Mouse (Mus musculus): ENCODE results near the gene Col4a4. TPM values are rescaled to one million over a fixed set of nuclear protein-coding genes. Genes with fewer than 3 reads are reported as not detected.

Gene Col4a4
- polyA plus RNA-seq, 1 experiment: not detected

DNA sequence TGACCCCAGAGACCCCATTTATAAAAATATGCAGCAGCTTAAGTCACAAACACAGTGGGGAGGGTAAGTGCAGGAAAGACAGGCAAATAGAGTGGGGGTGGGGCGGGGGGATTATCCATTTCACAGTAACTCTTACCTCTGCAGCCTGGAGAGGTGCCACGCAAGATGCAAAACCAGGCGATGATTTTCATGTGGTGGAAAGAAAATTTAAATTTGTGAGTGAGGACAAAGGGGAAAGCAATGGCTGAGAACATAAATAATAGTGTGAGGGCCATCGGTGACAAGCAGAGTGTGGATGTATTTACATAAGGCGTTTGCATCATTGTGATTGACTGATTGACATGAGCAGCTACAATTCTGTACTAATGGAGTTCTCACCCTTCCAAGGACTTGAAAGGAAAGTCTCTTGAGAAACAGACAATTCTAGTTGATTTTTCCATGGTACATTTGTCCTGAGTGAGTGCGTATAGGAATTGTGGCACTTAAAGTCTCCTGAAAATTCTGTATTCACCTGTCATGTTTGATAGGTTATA, 121.3 kb downstream of the Col4a4 start:
- Histone ChIP-seq H3K4me1 (ENCODE audit: control insufficient read depth, insufficient read depth, low read length) (peaks cover 6% of the 10 kb centered on the region; the same call in 1 of the 2 replicates), H3K27ac (ENCODE audit: insufficient read depth, low read depth, low read length) (no peak overlapping the region), H3K4me3 (ENCODE audit: insufficient read depth, low read length) (no peak overlapping the region)
- TF ChIP-seq CTCF (IDR thresholded peaks at IDR 0.05; ENCODE audit: low read depth, low read length): no peak
- TF ChIP-seq POLR2A (IDR thresholded peaks at IDR 0.05; ENCODE audit: borderline replicate concordance, low read depth, low read length): no peak

DNA sequence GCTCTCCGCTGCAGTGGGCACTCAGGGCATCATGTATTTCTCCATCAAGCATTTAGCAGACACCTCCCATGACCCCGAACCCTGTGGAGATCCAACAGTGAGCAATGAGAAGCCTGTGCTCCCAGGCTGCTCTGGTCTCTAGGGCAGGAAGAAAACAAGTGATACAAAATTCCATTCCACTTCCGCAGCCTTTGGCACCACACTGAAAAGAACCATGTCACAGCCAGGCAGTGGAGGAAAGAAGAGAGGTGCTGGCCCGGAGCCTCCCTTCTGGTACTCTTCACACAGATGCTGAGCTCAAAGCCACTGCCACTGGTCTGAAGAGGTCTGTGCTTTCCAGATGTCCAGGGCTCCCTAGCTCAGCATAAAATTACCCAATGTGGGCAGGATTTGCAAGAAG, 125.6 kb downstream of the Col4a4 start:
- Histone ChIP-seq H3K4me3 (ENCODE audit: insufficient read depth, low read length) (no peak overlapping the region), H3K27ac (ENCODE audit: insufficient read depth, low read depth, low read length) (no peak overlapping the region), H3K4me1 (ENCODE audit: control insufficient read depth, insufficient read depth, low read length) (no peaks in the 10 kb centered on the region)
- no peak for TF ChIP-seq POLR2A (IDR thresholded peaks at IDR 0.05; ENCODE audit: borderline replicate concordance, low read depth, low read length)
- no peak for TF ChIP-seq CTCF (IDR thresholded peaks at IDR 0.05; ENCODE audit: low read depth, low read length)

DNA sequence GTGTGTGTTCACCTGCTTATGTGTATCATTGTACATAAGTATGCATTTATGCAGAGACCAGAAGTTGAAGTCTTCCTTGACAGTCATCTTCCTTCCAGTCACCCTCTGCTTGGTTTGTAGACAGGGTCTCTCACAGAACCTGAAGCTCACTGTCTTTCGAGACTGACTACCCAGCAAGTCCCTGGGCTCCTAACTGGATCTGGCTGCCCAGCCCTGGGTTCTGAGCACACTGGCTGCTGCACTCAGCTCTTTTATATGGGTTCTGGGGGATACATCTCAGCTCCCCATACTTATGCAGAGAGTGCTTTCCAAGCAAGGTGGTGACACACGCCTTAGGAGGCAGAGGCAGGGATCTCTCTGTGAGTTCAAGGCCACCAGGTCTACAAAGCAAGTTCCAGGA, 126.7 kb downstream of the Col4a4 start:
- TF ChIP-seq POLR2A (IDR thresholded peaks at IDR 0.05; ENCODE audit: borderline replicate concordance, low read depth, low read length) (no peak), CTCF (IDR thresholded peaks at IDR 0.05; ENCODE audit: low read depth, low read length) (no peak)
- no peak overlapping the region for H3K27ac ChIP-seq (ENCODE audit: insufficient read depth, low read depth, low read length)
- no peak overlapping the region for H3K4me3 ChIP-seq (ENCODE audit: insufficient read depth, low read length)
- H3K4me1 ChIP-seq (ENCODE audit: control insufficient read depth, insufficient read depth, low read length): no peaks in the 10 kb centered on the region

DNA sequence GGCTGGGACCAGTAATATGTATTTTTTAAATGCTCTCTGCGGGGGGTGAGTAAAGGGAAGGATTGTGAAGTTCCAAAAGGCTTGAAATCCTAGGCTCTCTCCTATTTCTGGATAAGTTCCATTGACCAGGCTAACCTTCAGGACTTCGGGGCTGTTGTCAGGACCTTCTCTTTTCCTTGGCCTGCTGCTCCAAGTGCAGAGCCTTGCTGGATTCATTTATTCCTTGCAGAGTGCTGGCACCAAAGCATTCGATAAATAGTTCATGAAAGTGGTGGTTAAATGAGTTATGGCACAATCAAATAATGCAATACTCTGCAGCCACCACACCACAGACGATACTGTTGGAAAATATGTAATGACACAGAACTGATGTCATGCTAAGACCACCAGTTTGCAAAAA, 127.3 kb downstream of the Col4a4 start:
- no peaks in the 10 kb centered on the region for H3K4me1 ChIP-seq (ENCODE audit: control insufficient read depth, insufficient read depth, low read length)
- TF ChIP-seq POLR2A (IDR thresholded peaks at IDR 0.05; ENCODE audit: borderline replicate concordance, low read depth, low read length) (no peak), CTCF (IDR thresholded peaks at IDR 0.05; ENCODE audit: low read depth, low read length) (no peak)
- no peak overlapping the region for H3K27ac ChIP-seq (ENCODE audit: insufficient read depth, low read depth, low read length)
- no peak overlapping the region for H3K4me3 ChIP-seq (ENCODE audit: insufficient read depth, low read length)

DNA sequence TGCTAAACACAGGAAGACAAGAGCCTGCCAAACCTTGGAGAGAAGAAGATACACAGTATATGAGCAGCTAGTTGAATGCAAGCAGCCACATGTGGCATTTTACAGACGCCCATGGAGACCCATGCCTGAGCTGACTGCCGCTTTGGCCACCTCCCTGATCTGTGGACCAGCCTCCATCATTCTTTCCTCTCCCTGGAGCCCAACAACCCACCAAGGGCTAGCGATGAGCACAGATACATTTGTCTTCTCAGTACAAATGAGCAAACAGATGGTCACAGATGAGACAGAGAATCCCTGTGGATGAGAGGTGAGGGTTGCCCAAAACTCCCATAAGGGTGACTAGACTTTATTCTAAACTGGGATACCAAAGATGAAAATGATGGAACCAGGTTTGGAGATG, 132.6 kb downstream of the Col4a4 start:
- Histone ChIP-seq H3K4me1 (ENCODE audit: control insufficient read depth, insufficient read depth, low read length) (no peaks in the 10 kb centered on the region), H3K27ac (ENCODE audit: insufficient read depth, low read depth, low read length) (no peak overlapping the region), H3K4me3 (ENCODE audit: insufficient read depth, low read length) (no peak overlapping the region)
- TF ChIP-seq CTCF (IDR thresholded peaks at IDR 0.05; ENCODE audit: low read depth, low read length): no peak
- no peak for TF ChIP-seq POLR2A (IDR thresholded peaks at IDR 0.05; ENCODE audit: borderline replicate concordance, low read depth, low read length)

DNA sequence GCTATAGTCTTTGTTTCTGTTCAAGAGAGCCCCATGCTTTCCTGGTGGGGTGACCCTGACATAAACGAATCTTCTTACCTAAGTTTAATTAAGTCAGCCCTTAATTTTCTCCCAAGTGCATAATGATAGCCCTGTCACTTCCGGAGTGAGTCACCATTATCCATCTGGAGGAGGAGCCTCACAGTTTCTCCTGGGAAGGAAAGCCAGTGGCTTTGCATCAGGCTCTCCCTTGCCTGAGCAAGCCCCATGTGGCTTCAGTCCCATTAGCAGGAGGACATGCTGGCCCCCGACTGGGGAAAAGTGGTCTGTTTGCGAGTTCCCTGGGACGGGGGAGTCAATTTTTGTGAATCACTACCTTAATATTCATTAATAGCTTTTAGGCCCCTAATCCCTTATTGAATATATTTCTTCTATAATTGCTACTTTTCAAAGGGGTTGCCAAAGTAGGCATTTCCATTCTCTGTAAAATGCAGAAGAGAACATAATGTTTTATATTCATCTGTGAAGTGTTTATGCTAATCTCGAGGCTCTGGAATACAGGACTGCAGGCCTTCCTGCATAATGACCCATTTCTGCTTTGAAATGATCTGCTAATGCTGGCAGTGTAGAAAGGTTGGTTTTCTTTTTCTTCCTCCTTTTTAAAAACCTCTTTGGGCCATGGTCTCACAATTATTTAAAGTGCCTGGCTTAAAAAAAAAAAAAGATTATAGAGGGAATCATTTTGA, 134.6 kb downstream of the Col4a4 start:
- TF ChIP-seq CTCF (IDR thresholded peaks at IDR 0.05; ENCODE audit: low read depth, low read length) (no peak), POLR2A (IDR thresholded peaks at IDR 0.05; ENCODE audit: borderline replicate concordance, low read depth, low read length) (no peak)
- H3K4me1 ChIP-seq (ENCODE audit: control insufficient read depth, insufficient read depth, low read length): no peaks in the 10 kb centered on the region
- H3K27ac ChIP-seq (ENCODE audit: insufficient read depth, low read depth, low read length): no peak overlapping the region
- no peak overlapping the region for H3K4me3 ChIP-seq (ENCODE audit: insufficient read depth, low read length)

DNA sequence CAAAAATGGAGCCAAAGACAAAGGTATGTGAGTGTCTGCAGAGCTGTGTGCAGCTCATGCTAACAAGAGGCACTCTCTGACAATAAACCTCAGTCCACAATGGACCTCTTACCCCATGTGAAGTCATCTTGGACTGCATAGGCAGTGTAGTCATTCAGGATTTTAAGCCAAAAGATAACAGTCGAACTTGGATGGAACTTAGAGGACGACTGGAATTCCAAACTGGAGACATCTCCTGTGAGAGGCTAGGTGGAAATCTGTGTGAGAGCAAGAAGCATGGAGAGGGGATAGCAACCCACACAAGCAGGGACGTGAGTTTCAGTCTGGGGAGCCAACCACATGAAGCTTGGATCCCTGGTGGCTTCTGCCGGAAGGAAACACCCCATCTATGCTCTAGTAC, 136.8 kb downstream of the Col4a4 start:
- H3K4me1 ChIP-seq (ENCODE audit: control insufficient read depth, insufficient read depth, low read length): no peaks in the 10 kb centered on the region
- H3K4me3 ChIP-seq (ENCODE audit: insufficient read depth, low read length): no peak overlapping the region
- no peak overlapping the region for H3K27ac ChIP-seq (ENCODE audit: insufficient read depth, low read depth, low read length)
- no peak for TF ChIP-seq POLR2A (IDR thresholded peaks at IDR 0.05; ENCODE audit: borderline replicate concordance, low read depth, low read length)
- no peak for TF ChIP-seq CTCF (IDR thresholded peaks at IDR 0.05; ENCODE audit: low read depth, low read length)

DNA sequence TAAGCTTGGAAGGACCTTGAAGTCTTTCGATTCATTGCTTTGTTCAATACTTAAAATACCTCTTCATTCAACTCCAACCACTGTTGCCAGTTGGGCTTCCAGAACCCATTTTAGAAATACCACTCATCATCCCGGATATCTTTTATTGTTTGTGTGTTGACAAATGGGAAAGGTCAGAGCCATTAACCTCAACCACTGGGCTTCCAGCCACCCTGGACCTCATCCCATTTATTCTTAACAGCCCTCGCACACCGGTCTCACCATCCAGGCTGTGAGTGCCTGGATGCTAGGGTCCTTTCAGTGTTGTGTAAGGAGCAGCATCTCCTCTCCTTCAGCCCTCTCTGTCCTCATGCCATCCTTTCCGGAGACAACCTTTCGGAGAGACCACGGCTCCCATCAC, 140.6 kb downstream of the Col4a4 start:
- no peak overlapping the region for H3K27ac ChIP-seq (ENCODE audit: insufficient read depth, low read depth, low read length)
- no peak for TF ChIP-seq CTCF (IDR thresholded peaks at IDR 0.05; ENCODE audit: low read depth, low read length)
- no peak for TF ChIP-seq POLR2A (IDR thresholded peaks at IDR 0.05; ENCODE audit: borderline replicate concordance, low read depth, low read length)
- H3K4me3 ChIP-seq (ENCODE audit: insufficient read depth, low read length): no peak overlapping the region
- H3K4me1 ChIP-seq (ENCODE audit: control insufficient read depth, insufficient read depth, low read length): no peaks in the 10 kb centered on the region

DNA sequence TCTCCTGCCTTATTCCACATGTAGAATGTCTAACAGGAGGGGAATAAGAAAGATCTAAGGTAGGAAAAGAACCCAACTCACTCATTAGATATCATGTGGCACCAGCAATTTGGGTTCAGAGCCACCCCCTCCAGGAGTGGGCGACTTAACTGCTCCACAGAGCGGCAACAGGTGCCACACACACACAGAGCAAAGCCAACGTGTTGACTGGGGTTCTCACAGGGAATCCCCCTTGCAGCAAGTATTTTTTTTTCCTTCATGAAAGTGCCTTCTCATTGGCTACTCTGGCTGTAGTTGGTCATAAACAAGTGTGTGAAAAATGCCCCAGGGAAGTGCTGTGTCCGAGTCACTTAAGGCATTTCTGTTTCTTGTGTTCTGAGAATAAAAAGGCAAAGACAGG, 143.1 kb downstream of the Col4a4 start:
- no peak overlapping the region for H3K27ac ChIP-seq (ENCODE audit: insufficient read depth, low read depth, low read length)
- H3K4me3 ChIP-seq (ENCODE audit: insufficient read depth, low read length): no peak overlapping the region
- H3K4me1 ChIP-seq (ENCODE audit: control insufficient read depth, insufficient read depth, low read length): no peaks in the 10 kb centered on the region
- TF ChIP-seq CTCF (IDR thresholded peaks at IDR 0.05; ENCODE audit: low read depth, low read length): no peak
- TF ChIP-seq POLR2A (IDR thresholded peaks at IDR 0.05; ENCODE audit: borderline replicate concordance, low read depth, low read length): no peak

DNA sequence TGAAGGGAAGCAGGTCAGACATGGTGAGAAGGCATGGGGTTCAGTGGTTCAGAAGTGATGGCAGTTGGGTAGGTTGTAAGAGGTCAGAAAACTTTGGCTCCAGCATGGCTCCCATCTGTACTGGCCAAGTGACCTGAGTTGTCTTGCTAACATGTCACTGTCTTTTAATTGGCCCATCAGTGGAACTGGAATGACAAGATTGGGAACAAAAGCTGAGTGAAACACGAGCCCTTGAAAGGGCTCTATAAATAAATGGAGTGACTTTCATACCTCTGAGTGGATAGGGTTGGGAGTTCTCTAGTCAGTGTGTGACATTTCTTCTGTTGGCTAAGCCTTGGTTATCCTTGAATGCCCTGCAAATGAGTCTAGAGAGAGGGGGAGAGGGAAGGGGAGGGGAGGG, 146.5 kb downstream of the Col4a4 start:
- Histone ChIP-seq H3K4me3 (ENCODE audit: insufficient read depth, low read length) (no peak overlapping the region), H3K27ac (ENCODE audit: insufficient read depth, low read depth, low read length) (no peak overlapping the region), H3K4me1 (ENCODE audit: control insufficient read depth, insufficient read depth, low read length) (no peaks in the 10 kb centered on the region)
- no peak for TF ChIP-seq CTCF (IDR thresholded peaks at IDR 0.05; ENCODE audit: low read depth, low read length)
- no peak for TF ChIP-seq POLR2A (IDR thresholded peaks at IDR 0.05; ENCODE audit: borderline replicate concordance, low read depth, low read length)

Measured in bone marrow macrophage, adult 2 months (primary cell).